Mouse (Mus musculus) lung, postnatal 10 days (tissue): ENCODE measurements around the gene Smim20.
A peak's percentile ranks its signal among the peaks of the same experiment; 100 is the strongest.

Experiments
- DNase-seq: peaks from one replicate; pipeline ENCODE4 v3.0.0; 2021

Gene Smim20

DNA sequence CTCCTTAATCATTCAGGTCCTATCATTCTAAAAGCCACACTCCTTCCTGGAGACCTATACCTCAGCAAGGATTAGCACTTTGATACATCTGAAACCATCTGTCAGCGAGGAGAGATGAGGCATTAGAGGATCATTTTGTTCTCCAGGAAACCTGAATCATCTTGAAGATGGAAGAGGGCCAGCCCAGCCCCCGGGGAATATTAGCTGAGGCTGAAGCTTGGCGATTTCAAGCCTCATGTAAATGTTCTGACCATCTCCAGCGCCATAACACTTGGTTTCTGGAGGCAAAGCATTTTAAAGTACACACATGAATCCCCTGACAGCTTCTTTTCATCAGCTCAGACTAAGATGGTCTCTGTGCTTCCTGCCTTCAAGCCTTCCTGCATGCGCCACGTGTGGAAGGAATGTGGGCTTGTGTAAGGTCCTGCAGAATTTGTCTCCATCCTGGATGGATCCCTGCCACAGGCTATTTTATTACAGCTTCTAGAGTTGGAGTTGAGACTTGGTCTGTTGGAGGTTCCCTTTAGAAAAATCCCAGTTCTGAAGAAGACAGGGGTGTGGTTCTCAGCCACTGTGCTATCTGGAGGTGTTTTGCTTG lies 1.3 kb downstream of the Smim20 start:
- DNase-seq: no peak

GRCm38 (mm10) chr5:53269799-53270198 lies 2.9 kb downstream of the Smim20 start:
- no peak for DNase-seq

DNA sequence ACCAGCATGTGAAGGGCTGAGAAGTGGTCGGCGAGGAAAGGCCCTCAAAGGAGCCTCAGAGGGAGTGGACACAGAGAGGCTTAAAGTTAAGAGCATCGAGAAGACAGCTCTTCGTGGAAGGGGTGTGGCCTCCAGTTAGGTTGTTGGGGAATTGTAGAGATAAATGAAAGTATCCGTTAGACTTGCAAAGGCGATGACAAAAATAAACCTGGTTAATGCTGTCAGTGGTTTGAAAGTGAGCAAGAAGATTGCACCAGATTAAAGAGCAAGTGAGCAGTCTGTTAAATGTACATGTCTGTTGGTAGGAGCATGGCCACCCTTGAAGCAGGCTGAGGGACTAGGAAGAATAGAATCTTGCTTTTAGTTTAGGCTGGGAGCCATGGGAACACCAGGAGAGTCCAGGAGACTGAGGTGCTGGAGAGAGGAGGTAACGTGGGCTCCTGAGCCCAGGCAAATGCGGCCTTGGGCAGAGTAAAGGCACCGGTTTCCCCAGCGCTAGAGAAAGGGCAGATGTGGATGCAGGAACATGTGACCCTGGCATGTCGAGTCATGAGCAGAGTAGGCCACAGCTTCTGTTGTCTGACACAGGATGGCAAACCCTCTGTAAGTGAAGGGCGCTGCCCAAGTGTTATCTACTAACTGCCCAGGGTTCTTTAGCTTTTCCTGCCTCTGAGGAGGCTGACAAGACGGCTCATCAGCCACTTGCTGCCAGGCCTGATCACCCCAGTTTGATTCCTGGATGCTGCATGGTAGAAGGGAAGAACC lies 4.2 kb downstream of the Smim20 start:
- no peak for DNase-seq

DNA sequence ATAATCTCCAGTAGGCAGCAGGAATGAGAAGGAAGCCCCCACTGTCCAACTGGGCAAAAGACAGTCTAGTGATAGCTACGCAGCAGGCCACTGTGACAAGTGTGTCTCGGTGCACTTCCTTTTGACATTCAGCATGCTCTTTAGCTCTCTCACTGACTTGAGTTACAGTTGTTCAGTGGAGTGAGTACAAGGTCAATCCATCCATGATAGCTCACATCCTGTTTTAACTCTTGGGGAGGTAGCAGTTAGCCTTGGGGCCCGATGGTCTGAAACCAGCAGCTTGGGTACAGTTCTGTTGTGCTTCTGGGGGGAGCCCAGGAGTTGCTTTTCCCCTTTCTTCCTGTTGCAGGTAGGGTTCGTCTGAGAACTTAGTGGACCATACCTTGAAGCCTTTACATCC lies 5.7 kb downstream of the Smim20 start:
- DNase-seq: no peak

GRCm38 (mm10) chr5:53273699-53274430 lies 7.0 kb downstream of the Smim20 start:
- no peak for DNase-seq

DNA sequence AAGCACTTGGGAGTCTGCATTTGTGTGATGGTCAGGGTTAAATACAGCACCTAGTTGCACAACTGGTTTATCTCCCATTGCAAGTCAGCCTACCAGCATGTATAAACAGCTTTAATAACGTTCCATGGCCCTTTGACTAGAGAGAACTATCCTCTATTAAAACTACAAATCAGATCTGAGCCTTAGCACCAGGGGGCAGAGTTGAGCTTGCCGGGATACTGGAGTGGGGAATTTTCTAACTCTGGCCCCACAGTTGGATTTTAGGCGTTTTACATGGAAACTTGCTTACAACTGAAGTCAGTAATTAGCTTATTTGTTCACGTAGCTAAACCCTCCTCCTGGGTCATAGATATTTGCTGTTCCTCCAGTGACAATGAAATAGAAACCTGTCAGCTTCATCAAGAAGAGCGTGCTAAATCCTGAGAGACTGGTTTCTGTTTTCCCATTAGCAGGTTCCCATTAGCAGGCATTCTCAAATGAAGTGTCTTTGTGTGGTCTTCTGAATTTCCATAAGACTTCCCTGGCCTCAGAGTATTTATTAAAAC lies 8.0 kb downstream of the Smim20 start:
- peak; percentile 63 for DNase-seq

- DNase-seq: no peak
These were observed 8.5 kb downstream of the Smim20 start for GRCm38 (mm10) chr5:53275376-53275775.

DNA sequence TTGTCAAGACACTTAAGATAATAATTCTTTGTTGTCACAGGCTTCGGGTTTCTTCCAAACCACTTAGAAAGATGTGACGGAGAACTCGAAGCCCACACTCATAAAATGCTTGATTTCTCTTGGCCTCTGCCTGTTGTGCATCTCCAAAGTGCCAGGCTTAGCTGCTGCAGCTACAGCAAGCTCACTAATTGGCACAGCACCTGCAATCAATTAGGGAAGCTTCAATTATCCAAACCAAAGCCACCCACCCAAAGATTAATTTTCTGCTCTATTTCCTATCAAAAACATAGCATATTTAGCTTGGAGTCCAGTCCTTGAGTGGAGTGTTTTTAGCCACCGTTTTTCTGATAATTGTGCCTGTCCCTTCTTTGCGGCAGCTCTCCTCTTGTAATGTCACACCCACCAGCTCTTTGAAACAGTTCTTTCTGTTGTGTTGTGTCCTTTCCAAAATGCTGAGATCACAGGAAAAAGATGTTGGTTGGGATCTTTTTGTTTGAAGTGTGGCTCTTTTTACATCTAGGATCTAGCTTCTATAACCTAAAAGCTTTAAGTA lies 9.7 kb downstream of the Smim20 start:
- no peak for DNase-seq

DNA sequence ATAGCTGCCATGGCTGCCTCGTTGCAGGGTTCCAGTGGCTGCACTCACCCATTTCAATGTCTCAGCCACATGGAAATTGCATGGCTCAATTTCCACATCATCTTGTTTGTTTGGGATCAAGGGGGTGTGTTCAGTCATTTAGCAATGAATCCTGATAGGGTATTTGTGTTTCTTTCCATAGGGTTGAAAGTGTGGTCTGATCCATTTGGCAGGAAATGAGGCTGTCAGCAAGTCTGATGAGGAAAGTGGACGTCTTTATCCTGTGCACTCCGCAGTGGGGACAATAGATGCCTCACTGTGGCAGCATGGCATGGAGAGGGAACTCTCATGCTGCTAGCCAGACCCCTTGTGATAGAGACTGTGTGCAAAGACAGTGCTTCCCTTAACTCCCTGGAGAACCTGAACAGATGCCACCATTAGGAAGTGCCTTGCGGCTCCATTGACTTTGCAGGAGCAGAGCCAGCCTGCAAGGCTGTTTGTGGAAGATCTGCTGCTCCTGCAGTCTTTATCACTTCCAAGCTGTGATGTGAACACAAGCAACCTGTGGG lies 10.9 kb downstream of the Smim20 start:
- no peak for DNase-seq

- DNase-seq: no peak
These were observed 12.4 kb downstream of the Smim20 start for GRCm38 (mm10) chr5:53279216-53279813.

DNA sequence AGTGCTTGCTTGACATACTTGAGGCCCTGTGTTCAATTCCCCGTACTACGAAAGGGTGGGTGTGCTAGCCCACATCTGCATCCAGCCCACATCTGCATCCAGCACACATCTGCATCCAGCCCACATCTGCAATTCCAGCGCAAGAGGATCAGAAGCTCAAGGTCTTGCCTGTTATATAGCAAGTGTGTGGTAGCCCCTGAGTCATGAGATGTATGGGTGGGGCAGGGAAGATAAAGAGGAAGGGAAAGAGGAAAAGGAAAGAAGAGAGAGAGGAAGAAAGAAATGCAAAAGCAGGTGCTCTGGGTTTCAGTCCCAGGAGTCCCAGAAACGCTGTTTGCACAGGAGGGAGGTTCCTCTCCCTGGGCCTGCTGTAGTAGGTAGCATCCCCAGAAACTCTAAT lies 15.6 kb downstream of the Smim20 start:
- DNase-seq: no peak

DNA sequence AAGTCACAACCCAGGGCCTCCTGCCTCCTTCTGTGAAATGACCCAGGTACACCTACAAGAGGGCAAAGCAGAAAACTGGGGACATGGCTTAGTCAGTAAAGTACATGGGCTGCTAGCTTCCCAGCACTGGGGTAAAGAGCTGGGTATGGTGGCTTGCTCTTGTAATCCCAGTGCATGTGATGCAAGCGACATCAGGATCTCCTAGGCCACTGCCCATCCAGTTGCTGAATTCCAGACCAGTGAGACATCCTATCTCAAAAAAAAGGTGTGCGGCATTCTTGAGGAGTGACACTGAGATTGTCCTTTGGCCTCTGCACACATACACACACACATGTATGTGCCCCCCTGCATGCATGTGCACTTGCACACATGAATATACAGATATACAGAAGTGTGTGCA lies 19.5 kb downstream of the Smim20 start:
- DNase-seq: no peak

GRCm38 (mm10) chr5:53289438-53289837 lies 22.6 kb downstream of the Smim20 start:
- no peak for DNase-seq

- DNase-seq: no peak
These were observed 27.7 kb downstream of the Smim20 start for GRCm38 (mm10) chr5:53294627-53295026.

GRCm38 (mm10) chr5:53296961-53297360 lies 30.1 kb downstream of the Smim20 start:
- no peak for DNase-seq

GRCm38 (mm10) chr5:53301496-53301895 lies 34.6 kb downstream of the Smim20 start:
- no peak for DNase-seq

DNA sequence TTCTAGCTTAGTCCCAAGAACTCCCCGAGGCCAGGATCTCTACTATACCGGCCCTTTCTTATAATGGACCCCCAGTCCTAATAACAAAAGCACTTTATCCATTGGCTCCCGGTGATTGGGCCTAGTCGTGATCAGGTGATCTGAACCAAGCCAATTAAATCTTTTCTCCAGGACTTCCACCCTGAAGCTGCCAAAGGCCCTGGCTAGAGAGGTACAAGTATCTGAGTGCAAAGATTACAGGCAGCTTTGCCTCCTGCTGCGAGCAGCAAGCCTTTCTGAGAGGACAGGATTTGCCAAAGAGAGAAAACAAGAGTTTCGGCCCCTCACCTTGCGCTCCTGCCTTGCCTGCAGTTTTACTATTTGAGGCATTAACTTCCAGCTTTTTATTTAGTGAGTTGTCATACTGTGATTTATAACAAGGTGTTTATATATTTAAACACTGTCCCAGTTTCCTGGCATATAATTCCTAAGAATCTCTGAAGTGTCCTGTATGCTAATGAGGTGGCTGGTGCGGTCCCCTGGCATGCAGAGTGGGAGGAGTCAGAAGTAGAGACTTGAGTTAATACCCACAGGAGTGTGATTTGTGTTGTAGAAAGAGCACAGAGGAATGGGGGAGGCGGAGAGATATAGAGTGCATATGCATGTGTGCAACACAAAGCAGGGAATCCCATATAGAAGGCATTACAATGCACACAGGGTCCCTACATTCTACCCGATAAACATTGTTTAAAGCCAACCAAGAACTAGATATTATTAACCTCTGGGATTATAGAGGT lies 36.2 kb downstream of the Smim20 start:
- no peak for DNase-seq

DNA sequence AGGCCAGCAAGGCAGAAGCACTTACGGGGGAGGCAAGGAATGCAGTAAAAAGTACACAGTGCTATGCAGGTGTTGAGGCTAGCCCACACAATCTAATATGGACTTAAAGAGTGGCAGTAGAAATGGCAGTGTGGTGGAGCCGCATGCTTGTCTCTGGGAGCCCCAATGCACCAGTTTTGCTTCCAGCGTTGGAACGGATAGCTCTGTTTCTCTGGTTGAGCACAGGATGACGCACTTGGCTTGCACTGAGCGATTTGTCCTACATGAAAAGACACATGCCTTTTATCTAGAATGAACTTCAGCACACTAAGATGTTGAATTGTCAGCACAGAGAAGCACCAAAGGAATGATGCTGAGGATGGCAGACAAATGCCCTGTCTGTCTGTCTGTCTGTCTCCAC lies 37.1 kb downstream of the Smim20 start:
- no peak for DNase-seq

GRCm38 (mm10) chr5:53304936-53305335 lies 38.1 kb downstream of the Smim20 start:
- DNase-seq: no peak

DNA sequence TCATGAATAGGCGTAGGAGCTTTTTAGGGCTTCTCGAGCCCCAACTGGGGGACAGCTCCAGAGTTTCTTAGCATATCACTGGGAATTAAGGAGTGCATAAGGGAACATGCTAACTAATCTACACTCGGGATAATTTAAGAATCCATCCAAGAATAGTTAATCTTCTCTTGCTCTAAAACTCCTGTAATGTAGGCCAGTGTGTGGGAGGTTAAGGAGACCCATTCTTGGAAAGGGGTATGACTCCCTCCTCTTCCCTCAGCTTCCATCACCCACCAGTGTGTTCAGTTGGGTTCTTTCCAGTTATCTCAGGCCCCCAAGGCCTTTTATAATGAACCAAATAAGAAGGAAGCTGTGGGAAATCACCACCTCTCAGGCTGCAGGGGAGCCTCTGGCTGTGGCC lies 40.0 kb downstream of the Smim20 start:
- no peak for DNase-seq

DNA sequence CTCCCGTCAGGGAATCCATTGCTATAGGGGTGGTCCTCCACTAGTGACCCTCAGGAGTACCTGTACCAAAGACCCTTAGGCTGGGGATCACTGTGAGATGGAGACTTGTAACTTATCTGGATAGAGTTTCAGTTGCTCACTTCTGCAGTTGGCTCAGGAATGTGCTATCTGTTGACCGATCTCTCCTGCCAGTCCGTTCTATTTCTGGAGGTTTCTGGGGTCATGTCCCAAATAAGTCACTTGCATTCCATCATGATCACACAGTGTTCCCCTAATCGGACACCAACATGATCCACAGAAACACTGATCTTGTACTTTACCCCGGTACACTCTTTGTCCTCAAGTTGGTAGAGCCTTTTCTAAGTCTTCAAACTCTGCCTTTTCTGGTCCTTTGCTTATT lies 40.6 kb downstream of the Smim20 start:
- no peak for DNase-seq
